Mouse (Mus musculus) E14TG2a.4 (cell line): ENCODE results near the gene Sec61a1.

Source experiments
- H3K27me3 ChIP-seq: 2 replicates; pipeline ENCODE4 v1.6.1; 2014; ENCODE audit warnings: low read length, control low read depth; ENCODE audit not compliant: insufficient read depth
- H3K36me3 ChIP-seq: 2 replicates; pipeline ENCODE4 v1.6.1; 2014; ENCODE audit warnings: low read length, control low read depth; ENCODE audit not compliant: insufficient read depth
- H3K4me1 ChIP-seq: replicated peaks from 2 replicates; pipeline ENCODE4 v1.6.1; 2014; ENCODE audit warnings: low read depth, low read length, control low read depth
- H3K4me3 ChIP-seq: replicated peaks from 2 replicates; pipeline ENCODE4 v1.5.1; 2014; ENCODE audit warnings: mild to moderate bottlenecking, low read length
- H3K9me3 ChIP-seq: 2 replicates; pipeline ENCODE4 v1.6.1; 2014; ENCODE audit warnings: low read length, control low read depth
- CTCF ChIP-seq: conservative IDR thresholded peaks from 2 replicates; pipeline ENCODE4 v1.5.1; 2014; ENCODE audit warnings: low read length
- NANOG ChIP-seq: IDR thresholded peaks from 2 replicates; pipeline ENCODE4 v1.6.1; 2014; ENCODE audit warnings: borderline replicate concordance, low read length, mixed read lengths
- POU5F1 ChIP-seq: IDR thresholded peaks from 2 replicates; pipeline ENCODE4 v1.6.1; 2014; ENCODE audit warnings: low read length, borderline replicate concordance

The Sec61a1 gene

GRCm38 (mm10) chr6:88523451-88523850, 4.7 kb upstream of the Sec61a1 start:
- Histone ChIP-seq H3K27me3 (peaks cover 3% of the 10 kb centered on the region; the same call in 1 of the 2 replicates), H3K9me3 (no peaks in the 10 kb centered on the region)
- TF ChIP-seq POU5F1 (no peak), NANOG (no peak), CTCF (no peak)

GRCm38 (mm10) chr6:88523043-88523442, 4.3 kb upstream of the Sec61a1 start:
- TF ChIP-seq POU5F1 (no peak), NANOG (no peak), CTCF (no peak)
- Histone ChIP-seq H3K27me3 (peaks cover 3% of the 10 kb centered on the region; the same call in 1 of the 2 replicates), H3K9me3 (no peaks in the 10 kb centered on the region), H3K4me1 (peaks cover 7% of the 10 kb centered on the region), H3K4me3 (no peak overlapping the region), H3K36me3 (no peaks in the 10 kb centered on the region; the same call in 1 of the 2 replicates)

More at GRCm38 (mm10) chr6:88523451-88523850, 4.7 kb upstream of the Sec61a1 start:
- H3K4me3 ChIP-seq: no peak overlapping the region
- H3K4me1 ChIP-seq: peaks cover 7% of the 10 kb centered on the region
- H3K36me3 ChIP-seq: no peaks in the 10 kb centered on the region; the same call in 1 of the 2 replicates

GRCm38 (mm10) chr6:88522606-88523005, 3.9 kb upstream of the Sec61a1 start:
- peaks cover 11% of the 10 kb centered on the region for H3K4me1 ChIP-seq
- TF ChIP-seq NANOG (no peak), POU5F1 (no peak)

GRCm38 (mm10) chr6:88521821-88522220, 3.1 kb upstream of the Sec61a1 start:
- TF ChIP-seq NANOG (no peak), POU5F1 (no peak), CTCF (no peak)
- no peak overlapping the region for H3K4me3 ChIP-seq
- peaks cover 5% of the 10 kb centered on the region for H3K36me3 ChIP-seq
- H3K9me3 ChIP-seq: no peaks in the 10 kb centered on the region
- H3K4me1 ChIP-seq: peaks cover 19% of the 10 kb centered on the region
- peaks cover 3% of the 10 kb centered on the region; the same call in 1 of the 2 replicates for H3K27me3 ChIP-seq

More at GRCm38 (mm10) chr6:88522606-88523005, 3.9 kb upstream of the Sec61a1 start:
- no peak overlapping the region for H3K4me3 ChIP-seq
- no peaks in the 10 kb centered on the region; the same call in 1 of the 2 replicates for H3K36me3 ChIP-seq
- no peaks in the 10 kb centered on the region for H3K9me3 ChIP-seq
- peaks cover 3% of the 10 kb centered on the region; the same call in 1 of the 2 replicates for H3K27me3 ChIP-seq

GRCm38 (mm10) chr6:88517701-88518403, 853 bp downstream of the Sec61a1 start:
- Histone ChIP-seq H3K4me1 (peaks cover 37% of the 10 kb centered on the region), H3K9me3 (no peaks in the 10 kb centered on the region), H3K27me3 (peaks cover 3% of the 10 kb centered on the region; the same call in 1 of the 2 replicates), H3K36me3 (peaks cover 44% of the 10 kb centered on the region), H3K4me3 (peak overlapping the region; percentile 100)
- TF ChIP-seq CTCF: no peak
- no peak for TF ChIP-seq NANOG
- TF ChIP-seq POU5F1: no peak

GRCm38 (mm10) chr6:88516667-88517066, 2.0 kb downstream of the Sec61a1 start:
- no peaks in the 10 kb centered on the region for H3K27me3 ChIP-seq
- H3K4me1 ChIP-seq: peaks cover 41% of the 10 kb centered on the region
- H3K4me3 ChIP-seq: peak overlapping the region; percentile 100
- TF ChIP-seq CTCF (no peak), POU5F1 (no peak), NANOG (no peak)
- no peaks in the 10 kb centered on the region for H3K9me3 ChIP-seq
- H3K36me3 ChIP-seq: peaks cover 56% of the 10 kb centered on the region

GRCm38 (mm10) chr6:88515971-88516370, 2.7 kb downstream of the Sec61a1 start:
- Histone ChIP-seq H3K9me3 (no peaks in the 10 kb centered on the region), H3K4me3 (no peak overlapping the region)
- TF ChIP-seq POU5F1 (no peak), CTCF (no peak), NANOG (no peak)

GRCm38 (mm10) chr6:88514546-88514945, 4.2 kb downstream of the Sec61a1 start:
- Histone ChIP-seq H3K4me1 (peaks cover 44% of the 10 kb centered on the region), H3K4me3 (no peak overlapping the region), H3K9me3 (no peaks in the 10 kb centered on the region), H3K36me3 (peaks cover 77% of the 10 kb centered on the region), H3K27me3 (no peaks in the 10 kb centered on the region)
- no peak for TF ChIP-seq POU5F1
- no peak for TF ChIP-seq NANOG

More at GRCm38 (mm10) chr6:88515971-88516370, 2.7 kb downstream of the Sec61a1 start:
- H3K36me3 ChIP-seq: peaks cover 63% of the 10 kb centered on the region
- H3K27me3 ChIP-seq: no peaks in the 10 kb centered on the region
- peaks cover 41% of the 10 kb centered on the region for H3K4me1 ChIP-seq

- Histone ChIP-seq H3K36me3 (peaks cover 81% of the 10 kb centered on the region), H3K4me1 (peaks cover 39% of the 10 kb centered on the region), H3K4me3 (no peak overlapping the region), H3K9me3 (no peaks in the 10 kb centered on the region), H3K27me3 (no peaks in the 10 kb centered on the region)
- no peak for TF ChIP-seq NANOG
- no peak for TF ChIP-seq POU5F1
- no peak for TF ChIP-seq CTCF
These were observed 4.7 kb downstream of the Sec61a1 start for GRCm38 (mm10) chr6:88513984-88514383.
